Mouse (Mus musculus) layer of hippocampus, adult 18-20 months (tissue): Measurements from ENCODE around the gene Tinagl1. TPM values are rescaled to one million over a fixed set of nuclear protein-coding genes. Genes with fewer than 3 reads are reported as not detected.
A peak's percentile ranks its signal among the peaks of the same experiment; 100 is the strongest.

Experiments
- DNase-seq, 2 experiments: peaks; one replicate each; pipeline ENCODE4 v3.0.0; 2022; ENCODE audit warnings: low spot score in 2 of 2
- long read RNA-seq: library from polyadenylated mRNA; stranded (forward); transcript quantifications from one replicate; pipeline ENCODE4 v2.0.0, GENCODE M21; 2021
- total RNA-seq, 2 experiments: library from RNA; stranded (reverse); gene quantifications; 2 replicates each; pipeline ENCODE4 v1.2.3; 2021

The Tinagl1 gene
- total RNA-seq = 10 to 100 TPM; 12.5 to 15.9 TPM
- long read RNA-seq, transcript Tinagl1-203 (12 exons, 1,952 nt) = major isoform, 17 of 25 reads
- long read RNA-seq, partial matches to known transcripts = 2 of 25 reads
- long read RNA-seq, other reads (novel, unspliced or antisense) = 5 of 25 reads

DNA sequence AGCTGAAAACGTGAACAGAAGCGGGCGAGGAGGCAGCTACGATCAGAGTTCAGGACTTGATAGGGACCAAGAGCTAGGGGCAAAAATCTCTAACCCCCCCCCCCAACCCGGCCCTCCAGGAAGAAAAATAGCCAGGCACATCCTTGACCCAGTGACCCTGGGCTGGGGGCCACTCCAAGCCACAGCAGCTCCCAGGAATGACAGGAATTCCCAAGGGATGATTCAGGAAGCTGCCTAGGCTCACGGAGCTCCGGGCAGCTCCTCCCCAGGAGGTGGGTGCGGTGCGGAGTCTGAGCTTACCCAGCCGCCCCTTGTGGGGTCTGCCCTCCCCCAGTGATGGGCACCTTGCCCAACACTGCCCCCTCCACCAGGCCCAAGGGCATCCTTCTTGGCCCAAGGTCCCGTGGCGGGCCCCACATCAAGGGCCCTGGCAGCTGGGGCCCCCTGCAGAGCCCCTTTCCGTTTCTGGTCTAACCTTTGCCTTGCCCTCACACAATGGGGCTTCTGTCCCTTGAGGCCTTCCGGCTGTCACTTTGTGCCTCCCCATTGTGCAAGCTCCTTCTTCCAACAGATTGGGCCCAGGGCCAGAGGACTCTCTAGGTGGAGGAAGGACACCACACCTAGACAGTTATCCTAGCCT lies at the start of gene Tinagl1:
TSS of gene Tinagl1 (minus strand) at position 51 of the 640 bp plus-strand sequence.
- DNase-seq = no peak

DNA sequence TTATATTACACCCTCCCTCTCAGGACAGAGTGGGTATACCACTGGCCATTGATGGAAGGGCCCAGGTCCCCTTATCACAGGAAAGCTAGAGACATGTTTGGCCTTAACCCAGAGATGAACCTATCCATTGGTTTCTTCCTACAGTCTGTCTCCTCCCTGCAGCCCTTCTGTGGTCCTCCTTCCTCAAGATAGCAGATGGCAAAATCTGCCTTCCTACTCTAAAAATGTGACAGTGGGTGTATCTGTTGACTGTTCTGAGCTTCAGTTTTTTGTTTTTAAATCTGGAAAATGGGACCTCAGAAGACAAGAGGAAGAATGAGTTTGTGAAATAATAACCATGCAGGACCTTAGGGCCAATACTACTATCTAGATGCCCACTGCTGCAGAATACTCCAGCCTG lies 49.1 kb upstream of the Tinagl1 start:
- DNase-seq = peak in 1 of 2 experiments; percentile 45

- DNase-seq = no peak
Observed at GRCm38 (mm10) chr4:130222179-130222578, 47.3 kb upstream of the Tinagl1 start, which contains the start of gene Gm853. Gene Gm853 (minus strand): TSS chr4:130222401.

GRCm38 (mm10) chr4:130220176-130220575 lies 45.3 kb upstream of the Tinagl1 start:
- DNase-seq = no peak

GRCm38 (mm10) chr4:130215392-130215791 lies 40.5 kb upstream of the Tinagl1 start:
- DNase-seq = no peak

GRCm38 (mm10) chr4:130213857-130214256 lies 38.9 kb upstream of the Tinagl1 start:
- no peak for DNase-seq

DNA sequence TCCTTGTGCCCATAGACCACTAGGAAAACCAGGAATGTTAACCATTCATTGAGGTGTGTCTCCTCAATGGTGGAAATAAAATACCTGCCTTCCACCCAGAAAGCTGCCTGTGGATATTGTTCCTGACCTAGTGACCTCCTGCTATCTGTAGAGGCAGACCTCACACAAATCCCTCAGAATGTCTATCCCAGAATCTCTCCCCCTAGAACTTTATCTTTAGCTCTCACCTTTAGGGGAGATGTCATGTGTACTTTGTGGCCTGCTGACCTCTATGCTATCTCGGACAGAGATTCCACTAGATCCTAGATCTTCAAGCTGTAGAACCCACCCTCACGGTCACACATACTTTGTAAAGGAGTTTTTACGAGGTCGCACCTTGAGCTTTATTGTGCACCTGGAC lies 38.3 kb upstream of the Tinagl1 start:
- no peak for DNase-seq

DNA sequence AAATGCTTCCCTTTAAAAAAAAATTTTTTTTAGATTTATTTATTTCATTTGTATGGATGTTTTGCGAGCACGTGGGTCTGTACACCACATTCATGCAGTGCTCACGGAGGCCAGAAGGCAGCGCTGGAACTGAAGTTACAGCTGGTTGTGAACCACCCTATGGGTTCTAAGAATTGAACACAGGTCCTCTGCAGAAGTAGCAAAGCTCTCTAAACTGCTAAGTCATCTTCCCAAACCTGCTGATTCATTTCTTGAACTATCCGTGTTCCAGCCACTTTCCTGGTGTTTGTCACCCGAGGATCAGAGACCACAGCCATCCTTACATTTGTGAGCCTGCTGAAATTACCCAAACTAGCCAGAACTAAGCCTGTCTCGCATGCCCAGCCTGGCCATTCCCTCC lies 37.5 kb upstream of the Tinagl1 start:
- no peak for DNase-seq

GRCm38 (mm10) chr4:130211870-130212269 lies 36.9 kb upstream of the Tinagl1 start:
- DNase-seq = no peak

DNA sequence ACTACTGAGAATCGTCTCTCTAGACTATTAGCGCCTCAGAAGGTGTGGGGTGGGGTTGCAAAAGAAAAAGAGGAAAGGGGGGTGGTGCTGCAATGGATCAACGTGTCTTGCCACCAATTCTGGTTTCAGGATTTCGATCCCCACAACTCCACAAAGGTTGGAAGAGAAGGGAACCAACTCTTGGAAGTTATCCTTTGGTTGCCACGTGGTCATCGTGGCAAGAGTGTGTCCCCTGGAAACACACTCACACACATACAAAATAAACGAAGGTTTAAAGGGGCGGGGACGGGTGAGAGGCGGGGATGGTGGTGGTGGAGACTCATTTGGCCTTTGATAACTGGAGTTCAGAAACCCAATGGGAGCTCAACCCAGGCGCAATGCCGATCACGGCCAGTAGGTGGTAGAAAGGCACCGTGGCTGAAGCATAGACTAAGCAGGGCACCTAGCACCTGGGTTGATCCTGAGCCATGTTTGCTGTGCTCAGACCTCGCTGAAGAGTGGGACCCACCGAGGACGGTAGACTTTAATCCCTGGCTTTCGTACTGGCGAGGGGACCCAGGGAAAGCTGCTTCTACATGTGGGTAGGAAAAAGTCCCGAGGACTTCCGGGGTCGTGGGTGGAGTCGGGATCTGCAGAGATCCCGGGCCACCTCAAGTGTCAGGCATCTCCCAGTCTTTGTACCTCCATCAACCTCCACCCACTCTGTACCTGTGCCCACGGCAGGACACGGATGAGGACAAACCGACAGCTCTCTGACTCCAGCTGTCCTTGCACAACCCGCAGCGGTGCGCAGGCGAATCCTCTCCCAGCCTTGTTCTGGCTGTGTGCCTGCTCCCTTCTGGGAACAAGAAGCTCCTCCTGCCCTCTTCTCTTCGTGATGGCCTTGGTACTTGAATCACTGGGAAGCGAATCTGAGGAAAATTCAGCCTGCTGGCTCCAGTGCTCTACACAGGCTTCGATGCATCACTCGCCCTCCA lies 24.1 kb upstream of the Tinagl1 start:
- DNase-seq = peak; percentile 77 to 95

GRCm38 (mm10) chr4:130196542-130196941 lies 21.6 kb upstream of the Tinagl1 start:
- no peak for DNase-seq

- no peak for DNase-seq
Observed at GRCm38 (mm10) chr4:130195924-130196323, 21.0 kb upstream of the Tinagl1 start.

DNA sequence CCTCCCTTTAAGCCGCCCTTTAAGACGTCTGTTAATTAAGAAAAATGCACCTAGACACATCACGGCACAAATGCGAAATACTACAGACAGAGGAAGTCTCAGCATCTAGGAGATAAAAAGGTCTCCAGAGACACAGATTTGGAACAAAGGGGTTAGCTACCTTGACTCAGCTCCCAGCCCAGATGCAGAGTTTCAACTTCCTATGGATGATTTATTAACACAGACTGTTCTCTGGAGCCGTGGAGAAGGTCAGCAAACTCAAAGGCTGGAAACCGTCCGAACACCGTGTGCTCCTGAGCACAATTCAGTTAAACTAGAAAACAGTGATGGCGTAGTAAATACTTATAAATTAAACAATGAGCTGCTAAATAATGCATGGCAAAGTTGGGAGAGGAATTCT lies 17.3 kb upstream of the Tinagl1 start:
- no peak for DNase-seq

DNA sequence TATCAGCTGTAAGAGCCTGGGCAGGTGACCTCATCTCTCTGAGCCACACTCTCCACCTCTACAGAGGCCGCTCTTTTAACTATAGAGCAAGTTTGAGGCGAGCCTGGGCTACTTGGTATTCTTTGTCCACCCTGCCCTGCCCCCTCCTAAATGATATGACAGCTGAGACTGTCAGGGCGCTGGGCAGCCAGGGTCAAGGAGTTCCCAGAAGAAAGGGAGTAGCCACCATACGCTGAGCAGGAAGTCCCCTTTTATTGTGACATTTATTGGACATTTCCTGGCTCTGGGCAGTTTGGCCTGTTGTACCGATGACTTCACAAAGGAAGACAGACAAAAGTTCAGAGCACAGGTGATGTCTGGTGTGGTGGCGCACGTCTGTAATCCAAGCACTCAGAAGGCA lies 14.7 kb upstream of the Tinagl1 start:
- DNase-seq = no peak

- peak; percentile 75 to 88 for DNase-seq
Observed at GRCm38 (mm10) chr4:130188806-130189297, 13.9 kb upstream of the Tinagl1 start.

DNA sequence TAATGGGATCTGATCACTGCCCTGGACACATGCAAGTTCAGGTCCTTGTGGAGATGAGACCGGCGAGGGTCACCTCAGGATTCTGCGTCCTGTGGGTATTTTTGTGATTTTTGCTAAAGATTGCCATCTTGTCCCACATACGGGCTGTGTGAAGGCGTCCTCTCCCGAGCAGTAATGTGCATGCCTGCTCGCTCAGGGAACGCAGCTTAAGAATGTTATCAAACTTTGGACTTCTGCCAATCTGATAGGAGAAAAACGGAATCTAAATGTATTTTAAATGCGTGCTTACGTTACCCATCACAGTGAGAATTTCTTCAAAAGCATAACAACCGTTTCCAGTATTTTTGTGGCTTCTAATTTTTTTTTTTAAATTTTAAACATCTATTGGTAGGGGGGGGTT lies 12.0 kb upstream of the Tinagl1 start:
- no peak for DNase-seq

GRCm38 (mm10) chr4:130186450-130186849 lies 11.5 kb upstream of the Tinagl1 start:
- no peak for DNase-seq

DNA sequence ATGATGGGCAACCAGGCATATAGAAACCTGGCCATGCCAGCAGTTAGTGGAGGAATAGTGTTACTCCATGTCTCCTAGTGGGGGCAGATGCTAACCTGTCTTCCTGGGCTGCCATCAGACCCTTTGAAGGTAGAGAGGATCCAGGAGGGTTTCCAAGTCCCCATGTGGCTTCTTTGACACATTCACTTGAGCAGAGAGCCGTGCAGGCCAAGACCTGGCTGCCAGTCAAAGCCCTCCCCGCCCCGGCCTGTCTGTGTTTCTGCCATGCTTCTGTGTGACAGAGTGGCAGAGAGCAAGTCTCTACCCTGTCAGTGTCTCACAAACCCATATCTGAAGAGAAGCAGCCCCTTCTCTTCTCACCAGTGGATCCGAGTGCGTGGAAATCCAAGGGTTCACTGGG lies 9.0 kb upstream of the Tinagl1 start:
- no peak for DNase-seq

GRCm38 (mm10) chr4:130183023-130183422 lies 8.1 kb upstream of the Tinagl1 start:
- DNase-seq = no peak

- no peak for DNase-seq
Observed at GRCm38 (mm10) chr4:130181886-130182285, 7.0 kb upstream of the Tinagl1 start.

DNA sequence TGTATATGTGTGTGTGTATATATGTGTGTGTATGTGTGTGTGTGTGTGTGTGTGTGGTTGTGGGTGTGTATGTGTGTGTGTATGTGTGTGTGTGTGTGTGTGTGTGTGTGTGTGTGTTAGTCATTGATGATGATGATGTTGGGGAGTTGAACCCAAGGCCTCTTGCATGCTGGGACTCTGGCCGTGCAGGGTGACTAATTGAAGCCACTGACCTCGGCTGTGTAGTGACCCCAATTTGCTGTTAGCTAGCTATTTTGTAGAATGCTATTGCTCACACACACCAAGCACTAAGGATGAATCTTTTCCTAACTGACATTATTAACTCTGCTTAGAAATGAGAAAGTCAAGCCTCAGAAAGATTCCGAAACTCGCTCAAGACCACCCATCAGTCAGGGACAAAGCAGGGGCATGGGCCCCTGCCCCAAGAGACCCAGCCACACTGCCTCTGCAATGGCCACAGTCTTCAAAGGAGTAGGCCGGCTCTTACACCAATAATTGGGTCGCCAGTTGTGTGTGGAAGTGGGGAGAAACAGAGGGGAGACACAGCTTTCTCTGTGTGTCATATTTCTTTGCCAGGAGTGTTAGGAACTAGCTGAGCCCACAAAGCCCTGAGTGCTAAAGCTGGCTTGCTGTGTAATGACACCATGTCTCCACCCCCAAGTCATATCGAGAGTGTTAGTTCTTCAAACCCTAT lies 6.1 kb upstream of the Tinagl1 start:
- DNase-seq = no peak
